Mouse (Mus musculus) cerebellum, adult 2 months (tissue): ENCODE data around the gene Lmbr1l.

ENCODE experiments used
- CTCF ChIP-seq: fragments of 200-500 bp; IDR thresholded peaks from 2 replicates; pipeline ENCODE4 v1.5.1; 2011; ENCODE audit warnings: low read depth, mild to moderate bottlenecking, control low read depth, low read length, moderate library complexity, borderline replicate concordance; ENCODE audit not compliant: insufficient read depth
- POLR2A ChIP-seq: fragments of 200-500 bp; IDR thresholded peaks from 2 replicates; pipeline ENCODE4 v1.6.1; 2011; ENCODE audit warnings: low read length, control low read depth, borderline replicate concordance; ENCODE audit not compliant: insufficient read depth

- TF ChIP-seq POLR2A = no peak
- no peak for TF ChIP-seq CTCF
Observed at GRCm38 (mm10) chr15:98860921-98861320, 57.1 kb downstream of the Lmbr1l start.
